Mouse (Mus musculus) cerebellum, adult 2 months (tissue): ENCODE measurements around the gene 4833439L19Rik.

Experiments used
- CTCF ChIP-seq: fragments of 200-500 bp; IDR thresholded peaks from 2 replicates; pipeline ENCODE4 v1.5.1; 2011; ENCODE audit warnings: low read depth, mild to moderate bottlenecking, control low read depth, low read length, moderate library complexity, borderline replicate concordance; ENCODE audit not compliant: insufficient read depth
- POLR2A ChIP-seq: fragments of 200-500 bp; IDR thresholded peaks from 2 replicates; pipeline ENCODE4 v1.6.1; 2011; ENCODE audit warnings: low read length, control low read depth, borderline replicate concordance; ENCODE audit not compliant: insufficient read depth

GRCm38 (mm10) chr13:54609301-54609700 is 44.1 kb upstream of the 4833439L19Rik start:
- TF ChIP-seq CTCF (no peak), POLR2A (no peak)
